Mouse (Mus musculus) lung, adult 2 months (tissue): ENCODE measurements at regions not wholly inside any gene's neighbourhood (a gene's known extent, or its start where the extent isn't known, plus 50 kb on each side); places are given as distances from the start of the nearest gene placed in this dataset.
A peak's percentile ranks its signal among the peaks of the same experiment; 100 is the strongest.

Source experiments
- DNase-seq: peaks from one replicate; pipeline ENCODE4 v3.0.0; 2022
- H3K4me1 ChIP-seq: fragments of 200-500 bp; 2 replicates; pipeline ENCODE4 v1.6.1; 2011; ENCODE audit warnings: low read length; ENCODE audit not compliant: control insufficient read depth, insufficient read depth
- H3K4me3 ChIP-seq: fragments of 200-500 bp; replicated peaks from 2 replicates; pipeline ENCODE3; 2011; ENCODE audit warnings: low read depth, mild to moderate bottlenecking, control low read depth, low read length; ENCODE audit errors: extremely low read depth
- CTCF ChIP-seq: fragments of 200-500 bp; IDR thresholded peaks from 2 replicates; pipeline ENCODE4 v1.5.1; 2011; ENCODE audit warnings: mild to moderate bottlenecking, low read length, control low read depth; ENCODE audit not compliant: insufficient read depth
- POLR2A ChIP-seq: fragments of 200-500 bp; IDR thresholded peaks from 2 replicates; pipeline ENCODE4 v1.6.1; 2011; ENCODE audit warnings: low read depth, mild to moderate bottlenecking, control low read depth, low read length, borderline replicate concordance; ENCODE audit errors: extremely low read depth
- WGBS: fragments of 180-500 bp; shearing (Covaris S2); methylation state at CpG from one replicate; pipeline ENCODE4 v1.1.7; 2018; 5-methylcytosine and 5-hydroxymethylcytosine counted together

- WGBS = 13% methylated on average over 5 of the region's 5 CpGs
- Histone ChIP-seq H3K4me3 (no peak overlapping the region), H3K4me1 (peaks cover 4% of the 10 kb centered on the region; the same call in 1 of the 2 replicates)
- peak; percentile 73 for DNase-seq
- TF ChIP-seq CTCF = no peak
- TF ChIP-seq POLR2A = no peak
Measured at GRCm38 (mm10) chr17:16051713-16052112, 220.9 kb upstream of the Rgmb start.

DNA sequence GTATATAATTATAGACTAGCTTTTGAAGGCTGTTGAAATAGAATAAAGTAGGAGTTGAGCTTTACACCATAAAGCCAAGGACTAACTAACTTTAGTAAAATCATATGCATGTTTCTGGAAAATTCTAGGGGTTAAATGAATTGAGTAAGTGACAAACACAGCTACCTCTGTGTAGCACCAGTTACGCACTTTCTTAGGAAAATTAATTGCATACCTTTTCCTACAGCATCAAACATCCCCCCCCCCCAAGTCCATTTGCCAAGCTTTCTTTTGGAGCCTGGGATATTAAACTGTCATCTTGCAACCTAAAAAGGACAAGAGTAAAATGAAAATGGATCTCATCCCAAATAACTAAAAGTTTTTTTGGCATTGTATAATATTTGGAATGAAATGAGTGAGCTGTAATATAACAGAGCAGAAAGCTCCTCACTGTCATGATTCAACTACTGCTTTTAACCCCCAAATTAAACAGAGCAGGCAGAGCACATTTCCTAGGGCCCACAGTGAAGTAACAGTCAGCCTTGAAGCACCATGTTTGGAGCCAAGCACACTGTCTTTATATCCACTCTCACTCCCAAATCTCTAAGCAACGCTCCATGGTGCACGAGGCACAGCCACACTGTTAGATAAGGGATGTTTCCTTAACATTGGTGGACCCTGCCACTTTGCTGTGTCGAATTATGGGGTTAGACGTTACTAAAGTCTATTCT, 210.9 kb upstream of the Rgmb start:
- no peak overlapping the region for H3K4me3 ChIP-seq
- DNase-seq = no peak
- WGBS = 60% methylated on average over 5 of the region's 5 CpGs
- no peaks in the 10 kb centered on the region for H3K4me1 ChIP-seq
- TF ChIP-seq CTCF (no peak), POLR2A (no peak)

DNA sequence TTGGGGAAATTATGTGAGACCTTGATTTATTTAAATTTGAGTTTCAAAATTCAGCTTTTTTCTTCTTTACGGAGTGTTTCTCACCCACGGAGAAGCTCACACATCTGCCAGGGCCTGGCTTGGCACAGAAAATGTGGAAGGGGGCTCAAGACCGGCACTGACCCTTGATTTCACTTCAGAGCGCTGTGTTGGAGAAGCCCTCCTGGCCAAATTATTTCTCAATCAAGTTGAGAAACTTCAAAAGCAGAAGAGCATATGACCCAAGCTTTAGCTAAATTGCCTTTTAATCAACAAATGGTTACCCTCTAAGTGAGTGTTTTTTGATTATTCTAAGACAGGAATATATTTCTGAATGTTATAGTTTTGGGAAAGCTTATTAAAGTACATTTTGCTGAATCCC, 197.2 kb upstream of the Rgmb start:
- no peak overlapping the region for H3K4me3 ChIP-seq
- no peak for TF ChIP-seq CTCF
- no peak for TF ChIP-seq POLR2A
- H3K4me1 ChIP-seq = no peaks in the 10 kb centered on the region
- no peak for DNase-seq
- WGBS = 64% methylated on average over 4 of the region's 4 CpGs

GRCm38 (mm10) chr17:16004871-16005575, 174.2 kb upstream of the Rgmb start:
- H3K4me3 ChIP-seq = no peak overlapping the region
- TF ChIP-seq POLR2A = no peak
- TF ChIP-seq CTCF = no peak
- 0 out of 2 replicates have a peak, but pooled peaks cover 2% of the 10 kb centered on the region for H3K4me1 ChIP-seq
- 32% methylated on average over 7 of the region's 7 CpGs for WGBS
- no peak for DNase-seq

- WGBS = 47% methylated on average over 4 of the region's 4 CpGs
- DNase-seq = no peak
- Histone ChIP-seq H3K4me3 (no peak overlapping the region), H3K4me1 (0 out of 2 replicates have a peak, but pooled peaks cover 2% of the 10 kb centered on the region)
- TF ChIP-seq CTCF = no peak
- TF ChIP-seq POLR2A = no peak
Measured at GRCm38 (mm10) chr17:16004002-16004401, 173.2 kb upstream of the Rgmb start.

GRCm38 (mm10) chr17:15998771-15999170, 167.9 kb upstream of the Rgmb start:
- TF ChIP-seq CTCF (no peak), POLR2A (no peak)
- no peak for DNase-seq
- 84% methylated on average over 4 of the region's 4 CpGs for whole genome bisulfite sequencing
- H3K4me3 ChIP-seq = no peak overlapping the region
- H3K4me1 ChIP-seq = peaks cover 3% of the 10 kb centered on the region

- TF ChIP-seq POLR2A = no peak
- TF ChIP-seq CTCF = no peak
- peaks cover 3% of the 10 kb centered on the region for H3K4me1 ChIP-seq
- DNase-seq = no peak
- H3K4me3 ChIP-seq = no peak overlapping the region
- WGBS = 11% methylated on average over 1 of the region's 1 CpGs
Measured at GRCm38 (mm10) chr17:15997289-15997688, 166.4 kb upstream of the Rgmb start.

GRCm38 (mm10) chr17:15995493-15995892, 164.7 kb upstream of the Rgmb start:
- TF ChIP-seq POLR2A = no peak
- TF ChIP-seq CTCF = no peak
- DNase-seq = no peak
- Histone ChIP-seq H3K4me1 (peaks cover 3% of the 10 kb centered on the region), H3K4me3 (no peak overlapping the region)
- 92% methylated on average over 1 of the region's 1 CpGs for WGBS

DNA sequence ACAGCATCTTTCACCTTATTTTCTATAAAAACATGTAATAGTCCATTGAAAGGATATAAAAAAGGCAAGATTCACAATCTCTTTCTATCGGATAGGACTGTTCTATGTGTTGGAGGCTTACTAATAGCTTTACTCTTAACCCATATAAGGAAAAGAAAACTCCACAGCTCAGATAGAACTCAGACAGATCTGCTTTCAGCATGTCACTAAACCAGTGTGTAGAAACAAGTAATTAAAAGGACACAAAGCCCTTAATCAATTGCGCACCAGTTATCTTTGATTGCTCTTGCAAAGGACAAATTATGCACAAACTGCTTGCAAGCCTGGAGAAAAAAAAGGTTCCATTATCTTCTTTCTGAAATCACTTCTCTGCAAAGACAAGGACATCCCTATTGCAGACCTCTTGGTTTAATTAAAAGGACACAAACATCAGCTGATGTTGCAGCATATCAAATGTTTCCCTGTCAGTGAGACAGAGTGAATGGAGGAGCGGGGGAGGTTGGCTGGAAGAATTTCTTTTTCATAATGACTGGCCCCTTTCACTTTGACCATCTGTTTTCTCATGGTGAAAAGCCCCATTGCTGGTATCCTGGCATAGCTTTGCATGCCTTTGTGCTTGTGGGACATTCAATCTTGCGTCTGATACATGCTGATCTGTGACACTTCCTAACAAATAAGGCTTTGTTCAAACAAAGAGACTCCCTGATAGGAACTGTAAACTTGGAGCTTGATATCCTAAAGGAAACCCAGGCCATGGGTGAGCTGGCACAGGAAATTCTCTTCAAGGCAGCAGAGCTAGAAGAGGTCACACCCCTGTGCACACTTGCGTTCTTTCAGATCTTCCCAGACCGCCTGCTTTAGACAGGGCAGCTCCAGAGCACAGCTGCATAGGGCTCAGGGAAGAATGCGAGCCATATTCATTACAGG, 162.8 kb upstream of the Rgmb start:
- 45% methylated on average over 7 of the region's 7 CpGs for WGBS
- H3K4me3 ChIP-seq = no peak overlapping the region
- TF ChIP-seq CTCF (no peak), POLR2A (0 out of 2 replicates have a peak, but pooled peaks have one; percentile 11)
- DNase-seq = peak; percentile 8
- H3K4me1 ChIP-seq = peaks cover 3% of the 10 kb centered on the region

DNA sequence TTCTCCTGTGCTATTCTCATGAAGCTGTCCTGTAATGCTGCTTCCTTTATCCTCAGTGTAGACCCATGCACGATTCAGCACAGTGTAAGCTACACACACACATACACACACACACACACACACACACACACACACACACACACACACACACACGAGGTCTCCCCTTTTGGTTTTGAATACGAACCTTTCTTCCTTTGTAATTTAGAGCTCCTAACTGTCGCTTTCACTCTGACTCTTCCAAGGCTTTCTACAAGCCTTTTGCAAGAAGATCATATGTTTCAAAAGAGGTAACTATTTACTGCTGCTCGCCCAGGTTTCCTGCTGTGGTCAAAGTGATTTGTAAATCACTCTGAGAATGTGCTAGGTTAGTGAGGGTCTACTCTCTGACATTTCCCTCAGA, 161.1 kb upstream of the Rgmb start:
- DNase-seq = no peak
- 60% methylated on average over 5 of the region's 5 CpGs for WGBS
- TF ChIP-seq POLR2A (no peak), CTCF (no peak)
- H3K4me3 ChIP-seq = no peak overlapping the region
- H3K4me1 ChIP-seq = peaks cover 3% of the 10 kb centered on the region; the same call in 1 of the 2 replicates
